Mouse (Mus musculus): ENCODE measurements around the gene Amt. TPM values are rescaled to one million over a fixed set of nuclear protein-coding genes. Genes with fewer than 3 reads are reported as not detected.

Amt gene
- polyA plus RNA-seq, 1 experiment from 2014 or later, result 15.3 TPM

GRCm38 (mm10) chr9:108338551-108338885 is 41.9 kb downstream of the Amt start:
- WGBS (ENCODE audit: insufficient replicate concordance), result 25% methylated on average over 6 of the region's 6 CpGs
- H3K27me3 ChIP-seq (ENCODE audit: control insufficient read depth, insufficient read depth, low read length), result no peaks in the 10 kb centered on the region
- peaks cover 16% of the 10 kb centered on the region for H3K36me3 ChIP-seq (ENCODE audit: control insufficient read depth, insufficient read depth, low read length)
- H3K4me2 ChIP-seq, result peak overlapping the region; percentile 77
- peak overlapping the region; percentile 97 for H3K9ac ChIP-seq (ENCODE audit: low read depth, low read length)
- peaks cover 26% of the 10 kb centered on the region for H3K4me1 ChIP-seq (ENCODE audit: control insufficient read depth, insufficient read depth, low read length)
- H3K27ac ChIP-seq (ENCODE audit: low read depth, low read length), result peak overlapping the region; percentile 98
- 0 out of 2 replicates have a peak, but pooled peaks have one; percentile 16 for ATAC-seq (replicated peaks; ENCODE audit: insufficient number of reproducible peaks, low FRiP score, low TSS enrichment)
- H3K4me3 ChIP-seq (ENCODE audit: low read depth, low read length), result peak overlapping the region; percentile 85
- H3K9me3 ChIP-seq (replicated peaks; ENCODE audit: control insufficient read depth, low read length), result no peaks in the 10 kb centered on the region

DNA sequence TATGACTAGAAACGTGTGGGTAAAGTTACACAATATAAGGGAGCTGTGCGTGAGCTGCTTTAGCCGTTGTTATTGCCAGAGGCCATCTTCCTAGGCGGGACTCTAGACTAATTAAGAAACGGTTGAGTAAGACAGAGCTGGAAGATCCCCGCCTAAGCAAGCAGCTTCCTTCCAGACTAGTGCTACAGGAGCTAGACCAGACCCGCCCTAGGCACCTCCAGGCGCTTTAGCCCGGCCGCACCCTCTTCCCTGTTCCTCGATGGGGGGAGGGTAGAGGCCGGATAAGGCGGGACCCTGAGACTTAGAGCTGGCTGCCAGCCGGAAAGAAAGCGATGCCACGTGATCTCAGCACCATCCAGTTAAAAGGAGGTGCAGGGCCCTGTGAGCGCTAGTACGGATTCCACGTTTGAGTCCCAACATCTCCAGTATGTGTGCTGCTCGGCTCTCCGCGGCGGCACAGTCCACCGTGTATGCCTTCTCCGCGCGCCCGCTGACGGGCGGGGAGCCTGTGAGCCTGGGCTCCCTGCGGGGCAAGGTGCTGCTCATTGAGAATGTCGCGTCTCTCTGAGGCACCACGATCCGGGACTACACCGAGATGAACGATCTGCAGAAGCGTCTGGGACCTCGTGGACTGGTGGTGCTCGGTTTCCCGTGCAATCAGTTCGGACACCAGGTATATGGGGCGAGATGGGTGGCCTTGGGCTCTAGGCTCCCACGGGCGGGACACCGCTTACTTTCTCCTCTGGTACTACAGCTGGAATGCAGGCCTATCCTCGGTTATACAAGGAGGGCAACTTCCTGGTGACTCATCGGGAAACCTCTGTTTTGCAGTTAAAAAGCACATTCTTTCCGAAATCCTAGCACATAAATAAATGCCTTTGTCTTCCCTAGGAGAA is 42.5 kb downstream of the Amt start, which contains the start of gene Gpx1:
TSS of gene Gpx1 (plus strand) at position 18 of the 896 bp plus-strand sequence.
- under 1% methylated on average over 49 of the region's 49 CpGs for WGBS (ENCODE audit: insufficient replicate concordance)
- H3K9ac ChIP-seq (ENCODE audit: low read depth, low read length), result peak within 1 kb of the TSS; percentile 97
- peak within 1 kb of the TSS; percentile 85 for H3K4me3 ChIP-seq (ENCODE audit: low read depth, low read length)
- peak within 1 kb of the TSS; percentile 98 for H3K27ac ChIP-seq (ENCODE audit: low read depth, low read length)
- no peaks in the 10 kb centered on the region for H3K9me3 ChIP-seq (replicated peaks; ENCODE audit: control insufficient read depth, low read length)
- peak; percentile 95 for ATAC-seq (replicated peaks; ENCODE audit: insufficient number of reproducible peaks, low FRiP score, low TSS enrichment)
- peak within 1 kb of the TSS; percentile 77 for H3K4me2 ChIP-seq
- H3K27me3 ChIP-seq (ENCODE audit: control insufficient read depth, insufficient read depth, low read length), result no peaks in the 10 kb centered on the region
- peaks cover 12% of the 10 kb centered on the region for H3K36me3 ChIP-seq (ENCODE audit: control insufficient read depth, insufficient read depth, low read length)
- peaks cover 26% of the 10 kb centered on the region for H3K4me1 ChIP-seq (ENCODE audit: control insufficient read depth, insufficient read depth, low read length)

DNA sequence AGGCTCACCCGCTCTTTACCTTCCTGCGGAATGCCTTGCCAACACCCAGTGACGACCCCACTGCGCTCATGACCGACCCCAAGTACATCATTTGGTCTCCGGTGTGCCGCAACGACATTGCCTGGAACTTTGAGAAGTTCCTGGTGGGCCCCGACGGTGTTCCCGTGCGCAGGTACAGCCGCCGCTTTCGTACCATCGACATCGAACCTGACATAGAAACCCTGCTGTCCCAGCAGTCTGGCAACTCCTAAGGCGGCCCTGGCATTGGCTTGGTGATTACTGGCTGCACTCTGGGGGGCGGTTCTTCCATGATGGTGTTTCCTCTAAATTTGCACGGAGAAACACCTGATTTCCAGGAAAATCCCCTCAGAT is 43.2 kb downstream of the Amt start:
- no peaks in the 10 kb centered on the region for H3K9me3 ChIP-seq (replicated peaks; ENCODE audit: control insufficient read depth, low read length)
- H3K4me2 ChIP-seq, result peak overlapping the region; percentile 77
- peaks cover 26% of the 10 kb centered on the region for H3K4me1 ChIP-seq (ENCODE audit: control insufficient read depth, insufficient read depth, low read length)
- peak overlapping the region; percentile 98 for H3K27ac ChIP-seq (ENCODE audit: low read depth, low read length)
- no peaks in the 10 kb centered on the region for H3K27me3 ChIP-seq (ENCODE audit: control insufficient read depth, insufficient read depth, low read length)
- WGBS (ENCODE audit: insufficient replicate concordance), result 6% methylated on average over 20 of the region's 20 CpGs
- H3K4me3 ChIP-seq (ENCODE audit: low read depth, low read length), result peak overlapping the region; percentile 85
- ATAC-seq (replicated peaks; ENCODE audit: insufficient number of reproducible peaks, low FRiP score, low TSS enrichment), result no peak
- H3K9ac ChIP-seq (ENCODE audit: low read depth, low read length), result peak overlapping the region; percentile 97
- peaks cover 6% of the 10 kb centered on the region for H3K36me3 ChIP-seq (ENCODE audit: control insufficient read depth, insufficient read depth, low read length)

- peaks cover 26% of the 10 kb centered on the region for H3K4me1 ChIP-seq (ENCODE audit: control insufficient read depth, insufficient read depth, low read length)
- 48% methylated on average over 10 of the region's 10 CpGs for WGBS (ENCODE audit: insufficient replicate concordance)
- no peaks in the 10 kb centered on the region for H3K27me3 ChIP-seq (ENCODE audit: control insufficient read depth, insufficient read depth, low read length)
- peak; percentile 64 for ATAC-seq (replicated peaks; ENCODE audit: insufficient number of reproducible peaks, low FRiP score, low TSS enrichment)
- H3K27ac ChIP-seq (ENCODE audit: low read depth, low read length), result peak overlapping the region; percentile 98
- peak overlapping the region; percentile 77 for H3K4me2 ChIP-seq
- peak overlapping the region; percentile 97 for H3K9ac ChIP-seq (ENCODE audit: low read depth, low read length)
- H3K36me3 ChIP-seq (ENCODE audit: control insufficient read depth, insufficient read depth, low read length), result no peaks in the 10 kb centered on the region; the same call in 1 of the 2 replicates
- peak overlapping the region; percentile 85 for H3K4me3 ChIP-seq (ENCODE audit: low read depth, low read length)
- no peaks in the 10 kb centered on the region for H3K9me3 ChIP-seq (replicated peaks; ENCODE audit: control insufficient read depth, low read length)
Observed at GRCm38 (mm10) chr9:108340258-108341138, 43.8 kb downstream of the Amt start.

- H3K27ac ChIP-seq (ENCODE audit: low read depth, low read length), result peak overlapping the region; percentile 98
- peak overlapping the region; percentile 23; the same call in 1 of the 2 replicates for H3K4me3 ChIP-seq (ENCODE audit: low read depth, low read length)
- peak overlapping the region; percentile 77 for H3K4me2 ChIP-seq
- no peaks in the 10 kb centered on the region for H3K9me3 ChIP-seq (replicated peaks; ENCODE audit: control insufficient read depth, low read length)
- no peaks in the 10 kb centered on the region for H3K27me3 ChIP-seq (ENCODE audit: control insufficient read depth, insufficient read depth, low read length)
- ATAC-seq (replicated peaks; ENCODE audit: insufficient number of reproducible peaks, low FRiP score, low TSS enrichment), result no peak
- peak overlapping the region; percentile 97 for H3K9ac ChIP-seq (ENCODE audit: low read depth, low read length)
- no peaks in the 10 kb centered on the region; the same call in 1 of the 2 replicates for H3K36me3 ChIP-seq (ENCODE audit: control insufficient read depth, insufficient read depth, low read length)
- WGBS (ENCODE audit: insufficient replicate concordance), result 79% methylated on average over 5 of the region's 5 CpGs
- peaks cover 26% of the 10 kb centered on the region for H3K4me1 ChIP-seq (ENCODE audit: control insufficient read depth, insufficient read depth, low read length)
Observed at GRCm38 (mm10) chr9:108341139-108341475, 44.5 kb downstream of the Amt start.

DNA sequence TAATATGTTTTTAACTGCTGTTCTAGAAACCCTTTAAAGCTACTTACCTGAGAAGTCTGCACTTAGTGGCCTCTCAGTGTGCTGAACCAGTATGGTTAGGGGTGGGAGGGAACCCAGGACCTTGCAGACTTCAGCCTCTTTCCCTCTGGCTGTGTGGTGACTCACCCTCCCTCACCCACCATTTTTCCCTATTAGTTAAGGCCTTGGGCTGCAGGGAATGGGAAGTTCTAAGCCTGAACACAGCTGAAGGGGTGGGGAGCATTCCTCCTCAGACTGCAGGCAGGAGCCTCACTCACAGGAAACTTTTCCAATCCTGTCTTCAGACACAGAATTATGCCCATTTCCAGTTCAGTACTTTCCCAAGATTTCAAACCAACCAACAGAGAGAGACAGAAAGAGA is 45.1 kb downstream of the Amt start:
- Histone ChIP-seq H3K4me3 (ENCODE audit: low read depth, low read length) (no peak overlapping the region), H3K4me2 (peak overlapping the region; percentile 77), H3K9me3 (replicated peaks; ENCODE audit: control insufficient read depth, low read length) (no peaks in the 10 kb centered on the region), H3K9ac (ENCODE audit: low read depth, low read length) (peak overlapping the region; percentile 28; the same call in 1 of the 2 replicates), H3K4me1 (ENCODE audit: control insufficient read depth, insufficient read depth, low read length) (peaks cover 26% of the 10 kb centered on the region), H3K27ac (ENCODE audit: low read depth, low read length) (peak overlapping the region; percentile 98), H3K27me3 (ENCODE audit: control insufficient read depth, insufficient read depth, low read length) (no peaks in the 10 kb centered on the region), H3K36me3 (ENCODE audit: control insufficient read depth, insufficient read depth, low read length) (no peaks in the 10 kb centered on the region; the same call in 1 of the 2 replicates)
- no peak for ATAC-seq (replicated peaks; ENCODE audit: insufficient number of reproducible peaks, low FRiP score, low TSS enrichment)

DNA sequence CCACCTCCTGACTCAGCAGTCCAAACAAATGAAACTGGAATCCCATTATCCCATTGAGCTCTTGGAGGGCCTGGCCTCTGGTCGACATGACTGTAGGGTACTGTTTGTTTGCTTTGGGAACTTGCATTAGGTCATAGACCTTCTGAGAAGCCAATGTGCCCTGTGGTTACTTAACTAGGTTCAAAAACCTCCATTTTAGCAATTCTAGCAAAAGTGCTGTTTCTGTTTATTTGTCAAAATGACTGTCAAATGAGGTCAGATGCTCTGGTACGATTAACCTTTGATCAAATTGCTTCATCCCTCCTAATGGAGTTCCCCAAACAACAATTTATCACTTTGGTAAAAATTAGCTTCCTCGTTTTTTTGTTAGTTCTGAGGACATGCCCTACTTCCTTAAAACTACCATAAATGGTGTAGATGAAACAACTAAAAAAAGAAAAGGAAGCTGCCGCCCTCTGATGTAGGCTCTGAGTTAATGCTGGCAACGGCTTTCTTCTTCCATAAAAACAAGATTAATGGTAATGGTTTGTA is 45.7 kb downstream of the Amt start:
- ATAC-seq (replicated peaks; ENCODE audit: insufficient number of reproducible peaks, low FRiP score, low TSS enrichment), result no peak
- no peaks in the 10 kb centered on the region for H3K27me3 ChIP-seq (ENCODE audit: control insufficient read depth, insufficient read depth, low read length)
- H3K9ac ChIP-seq (ENCODE audit: low read depth, low read length), result no peak overlapping the region
- no peak overlapping the region for H3K4me2 ChIP-seq
- H3K9me3 ChIP-seq (replicated peaks; ENCODE audit: control insufficient read depth, low read length), result no peaks in the 10 kb centered on the region
- H3K4me3 ChIP-seq (ENCODE audit: low read depth, low read length), result no peak overlapping the region
- no peaks in the 10 kb centered on the region; the same call in 1 of the 2 replicates for H3K36me3 ChIP-seq (ENCODE audit: control insufficient read depth, insufficient read depth, low read length)
- 50% methylated on average over 5 of the region's 5 CpGs for WGBS (ENCODE audit: insufficient replicate concordance)
- peaks cover 26% of the 10 kb centered on the region for H3K4me1 ChIP-seq (ENCODE audit: control insufficient read depth, insufficient read depth, low read length)
- H3K27ac ChIP-seq (ENCODE audit: low read depth, low read length), result peak overlapping the region; percentile 98; the same call in 1 of the 2 replicates

DNA sequence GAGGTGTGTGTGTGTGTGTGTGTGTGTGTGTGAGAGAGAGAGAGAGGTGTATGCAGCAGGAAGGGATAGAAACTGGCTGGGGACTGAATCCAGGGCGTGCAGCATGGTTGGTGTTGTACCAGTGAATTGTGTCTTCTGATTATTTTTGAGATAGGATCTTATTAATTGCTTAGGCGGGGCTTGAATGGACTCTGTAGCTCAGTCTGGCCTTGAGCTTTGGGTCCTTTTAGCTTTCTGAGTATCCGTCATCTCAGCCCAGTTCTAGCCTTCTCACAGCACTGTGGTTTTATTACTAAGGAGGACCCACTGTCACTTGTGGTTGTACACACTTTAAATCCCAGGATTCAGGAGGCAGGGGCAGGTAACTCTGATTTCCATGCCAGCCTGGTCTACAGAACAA is 46.7 kb downstream of the Amt start:
- Histone ChIP-seq H3K4me3 (ENCODE audit: low read depth, low read length) (no peak overlapping the region), H3K9me3 (replicated peaks; ENCODE audit: control insufficient read depth, low read length) (no peaks in the 10 kb centered on the region), H3K4me2 (no peak overlapping the region), H3K27me3 (ENCODE audit: control insufficient read depth, insufficient read depth, low read length) (no peaks in the 10 kb centered on the region), H3K36me3 (ENCODE audit: control insufficient read depth, insufficient read depth, low read length) (no peaks in the 10 kb centered on the region), H3K4me1 (ENCODE audit: control insufficient read depth, insufficient read depth, low read length) (peaks cover 25% of the 10 kb centered on the region), H3K9ac (ENCODE audit: low read depth, low read length) (no peak overlapping the region; the same call in 1 of the 2 replicates), H3K27ac (ENCODE audit: low read depth, low read length) (0 out of 2 replicates have a peak overlapping the region, but pooled peaks have one; percentile 22)
- 84% methylated on average over 3 of the region's 3 CpGs for WGBS (ENCODE audit: insufficient replicate concordance)
- no peak for ATAC-seq (replicated peaks; ENCODE audit: insufficient number of reproducible peaks, low FRiP score, low TSS enrichment)

All from heart, embryonic 11.5 days (tissue).